Mouse (Mus musculus) E14TG2a.4 (cell line): Measurements from ENCODE around the gene Auts2.
A peak's percentile ranks its signal among the peaks of the same experiment; 100 is the strongest.

ENCODE experiments used
- H3K27me3 ChIP-seq: 2 replicates; pipeline ENCODE4 v1.6.1; 2014; ENCODE audit warnings: low read length, control low read depth; ENCODE audit not compliant: insufficient read depth
- H3K36me3 ChIP-seq: 2 replicates; pipeline ENCODE4 v1.6.1; 2014; ENCODE audit warnings: low read length, control low read depth; ENCODE audit not compliant: insufficient read depth
- H3K4me1 ChIP-seq: replicated peaks from 2 replicates; pipeline ENCODE4 v1.6.1; 2014; ENCODE audit warnings: low read depth, low read length, control low read depth
- H3K4me3 ChIP-seq: replicated peaks from 2 replicates; pipeline ENCODE4 v1.5.1; 2014; ENCODE audit warnings: mild to moderate bottlenecking, low read length
- H3K9me3 ChIP-seq: 2 replicates; pipeline ENCODE4 v1.6.1; 2014; ENCODE audit warnings: low read length, control low read depth
- CTCF ChIP-seq: conservative IDR thresholded peaks from 2 replicates; pipeline ENCODE4 v1.5.1; 2014; ENCODE audit warnings: low read length
- NANOG ChIP-seq: IDR thresholded peaks from 2 replicates; pipeline ENCODE4 v1.6.1; 2014; ENCODE audit warnings: borderline replicate concordance, low read length, mixed read lengths
- POU5F1 ChIP-seq: IDR thresholded peaks from 2 replicates; pipeline ENCODE4 v1.6.1; 2014; ENCODE audit warnings: low read length, borderline replicate concordance

The Auts2 gene

DNA sequence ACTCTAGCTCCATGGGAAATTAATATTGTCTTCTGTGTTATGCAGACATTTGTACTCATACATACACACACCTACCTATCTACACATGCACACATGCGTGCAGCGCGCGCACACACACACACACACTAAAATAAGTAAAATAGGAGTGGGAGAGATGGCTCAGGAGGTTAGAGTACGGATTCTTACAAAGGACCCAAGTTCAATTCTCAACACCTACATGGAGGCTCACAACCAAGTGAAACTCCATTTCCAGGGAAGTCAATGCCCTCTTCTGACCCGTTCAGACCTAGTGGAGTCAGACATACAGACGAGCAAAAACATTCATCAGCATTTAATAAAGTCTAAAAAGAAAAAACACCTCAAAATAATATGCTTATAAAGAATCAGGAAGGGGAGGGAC is 430.5 kb downstream of the Auts2 start:
- no peaks in the 10 kb centered on the region for H3K27me3 ChIP-seq
- no peaks in the 10 kb centered on the region for H3K4me1 ChIP-seq
- TF ChIP-seq CTCF (no peak), NANOG (no peak), POU5F1 (no peak)
- no peaks in the 10 kb centered on the region for H3K9me3 ChIP-seq
- H3K36me3 ChIP-seq = no peaks in the 10 kb centered on the region
- no peak overlapping the region for H3K4me3 ChIP-seq

DNA sequence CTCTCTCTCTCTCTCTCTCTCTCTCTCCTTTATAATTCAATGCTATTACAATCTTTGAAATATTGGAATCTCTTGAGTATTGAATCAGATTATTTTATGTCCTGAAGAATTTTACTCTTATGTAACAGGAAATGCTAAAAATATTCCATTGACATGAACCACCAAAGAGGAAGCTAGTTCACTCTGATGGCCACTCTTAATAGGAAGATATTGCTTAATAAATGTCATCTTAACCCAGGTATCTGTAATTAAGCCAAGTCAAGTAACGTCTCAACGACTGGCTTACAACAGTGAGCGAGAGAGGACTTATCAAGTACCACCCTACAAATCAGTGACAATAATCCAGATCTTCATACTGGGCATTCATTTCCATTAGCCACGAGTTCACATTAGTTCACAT is 440.7 kb downstream of the Auts2 start:
- Histone ChIP-seq H3K9me3 (no peaks in the 10 kb centered on the region), H3K4me3 (no peak overlapping the region), H3K36me3 (no peaks in the 10 kb centered on the region), H3K4me1 (no peaks in the 10 kb centered on the region), H3K27me3 (no peaks in the 10 kb centered on the region)
- TF ChIP-seq NANOG = no peak
- TF ChIP-seq POU5F1 = no peak
- TF ChIP-seq CTCF = no peak

GRCm38 (mm10) chr5:132098461-132098860 is 444.7 kb downstream of the Auts2 start:
- H3K4me3 ChIP-seq = no peak overlapping the region
- no peaks in the 10 kb centered on the region for H3K27me3 ChIP-seq
- no peaks in the 10 kb centered on the region for H3K36me3 ChIP-seq
- no peaks in the 10 kb centered on the region for H3K9me3 ChIP-seq
- no peaks in the 10 kb centered on the region for H3K4me1 ChIP-seq
- TF ChIP-seq POU5F1 (no peak), CTCF (no peak), NANOG (no peak)

- TF ChIP-seq CTCF (no peak), POU5F1 (no peak), NANOG (no peak)
- H3K27me3 ChIP-seq = no peaks in the 10 kb centered on the region
- no peaks in the 10 kb centered on the region for H3K36me3 ChIP-seq
- no peak overlapping the region for H3K4me3 ChIP-seq
- no peaks in the 10 kb centered on the region for H3K9me3 ChIP-seq
- H3K4me1 ChIP-seq = no peaks in the 10 kb centered on the region
Observed at GRCm38 (mm10) chr5:132092721-132093120, 450.4 kb downstream of the Auts2 start.

GRCm38 (mm10) chr5:132089496-132090250 is 453.5 kb downstream of the Auts2 start:
- no peak overlapping the region for H3K4me3 ChIP-seq
- TF ChIP-seq CTCF (no peak), POU5F1 (no peak), NANOG (no peak)

DNA sequence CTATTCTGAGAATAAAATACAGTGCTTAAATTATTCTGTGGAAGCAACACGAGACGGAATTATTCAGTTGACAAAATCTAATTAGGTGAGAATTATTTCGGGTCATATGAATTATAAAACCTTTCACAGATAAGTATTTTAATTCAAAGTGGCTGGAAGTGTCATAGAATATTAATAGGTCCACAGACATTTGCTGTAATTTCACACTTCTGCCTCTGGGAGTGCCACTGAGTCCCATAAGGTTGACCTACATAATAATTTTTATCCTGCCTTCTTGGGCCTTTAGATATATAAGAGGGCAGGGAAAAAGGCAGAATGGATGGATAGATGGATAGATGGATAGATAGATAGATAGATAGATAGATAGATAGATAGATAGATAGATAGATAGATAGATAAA is 454.6 kb downstream of the Auts2 start:
- Histone ChIP-seq H3K9me3 (no peaks in the 10 kb centered on the region), H3K36me3 (no peaks in the 10 kb centered on the region), H3K27me3 (no peaks in the 10 kb centered on the region), H3K4me1 (no peaks in the 10 kb centered on the region), H3K4me3 (no peak overlapping the region)
- TF ChIP-seq POU5F1 = no peak
- TF ChIP-seq NANOG = no peak
- peak; percentile 30 for TF ChIP-seq CTCF

More at GRCm38 (mm10) chr5:132089496-132090250, 453.5 kb downstream of the Auts2 start:
- H3K4me1 ChIP-seq = no peaks in the 10 kb centered on the region
- H3K36me3 ChIP-seq = no peaks in the 10 kb centered on the region
- no peaks in the 10 kb centered on the region for H3K27me3 ChIP-seq
- H3K9me3 ChIP-seq = no peaks in the 10 kb centered on the region

- H3K36me3 ChIP-seq = no peaks in the 10 kb centered on the region
- no peaks in the 10 kb centered on the region for H3K9me3 ChIP-seq
- H3K27me3 ChIP-seq = no peaks in the 10 kb centered on the region
- no peaks in the 10 kb centered on the region for H3K4me1 ChIP-seq
- H3K4me3 ChIP-seq = no peak overlapping the region
- TF ChIP-seq CTCF = no peak
- no peak for TF ChIP-seq NANOG
- TF ChIP-seq POU5F1 = no peak
Observed at GRCm38 (mm10) chr5:132083753-132084326, 459.3 kb downstream of the Auts2 start.

DNA sequence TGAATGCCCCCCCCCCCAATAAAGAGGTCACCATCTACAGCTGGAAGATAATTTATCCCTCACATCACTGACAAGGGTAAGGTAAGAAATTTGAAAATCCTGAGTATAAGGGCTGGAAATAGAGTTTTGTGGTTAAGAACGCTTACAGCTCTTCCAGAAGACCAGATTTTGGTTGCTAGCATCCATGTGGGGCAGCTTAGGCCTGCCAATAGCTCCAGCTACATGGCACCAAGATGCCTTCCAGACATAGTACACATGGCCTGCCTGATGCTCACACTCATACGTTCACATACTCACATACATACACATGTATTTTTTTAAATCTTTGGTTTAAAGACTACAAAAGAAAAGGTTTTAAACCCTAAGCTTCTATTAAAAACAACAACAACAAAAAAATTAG is 467.2 kb downstream of the Auts2 start:
- H3K4me1 ChIP-seq = no peaks in the 10 kb centered on the region
- H3K36me3 ChIP-seq = no peaks in the 10 kb centered on the region
- TF ChIP-seq CTCF (no peak), NANOG (no peak), POU5F1 (no peak)
- no peak overlapping the region for H3K4me3 ChIP-seq
- no peaks in the 10 kb centered on the region for H3K27me3 ChIP-seq
- 0 out of 2 replicates have a peak, but pooled peaks cover under 1% of the 10 kb centered on the region for H3K9me3 ChIP-seq
